Mouse (Mus musculus) fibroblast of lung, adult 2 months (primary cell): ENCODE data around the gene Ctnnd2.

Experiments
- DNase-seq: peaks from one replicate; pipeline ENCODE4 v3.0.0-alpha.2; 2011; ENCODE audit warnings: low read depth

Ctnnd2 gene

GRCm38 (mm10) chr15:30885410-30885809, 713.0 kb downstream of the Ctnnd2 start:
- DNase-seq: peak; percentile 5

- no peak for DNase-seq
Observed at GRCm38 (mm10) chr15:30887559-30887958, 715.2 kb downstream of the Ctnnd2 start.

- no peak for DNase-seq
Observed at GRCm38 (mm10) chr15:30891986-30892385, 719.6 kb downstream of the Ctnnd2 start.

- no peak for DNase-seq
Observed at GRCm38 (mm10) chr15:30895063-30895462, 722.7 kb downstream of the Ctnnd2 start.

GRCm38 (mm10) chr15:30897342-30897741, 724.9 kb downstream of the Ctnnd2 start:
- DNase-seq: peak; percentile 5

GRCm38 (mm10) chr15:30908027-30908426, 735.6 kb downstream of the Ctnnd2 start:
- DNase-seq: no peak

- DNase-seq: no peak
Observed at GRCm38 (mm10) chr15:30913360-30913759, 741.0 kb downstream of the Ctnnd2 start.

GRCm38 (mm10) chr15:30925838-30926237, 753.4 kb downstream of the Ctnnd2 start:
- DNase-seq: no peak

GRCm38 (mm10) chr15:30927632-30928031, 755.2 kb downstream of the Ctnnd2 start:
- no peak for DNase-seq

GRCm38 (mm10) chr15:30931906-30932305, 759.5 kb downstream of the Ctnnd2 start:
- no peak for DNase-seq

GRCm38 (mm10) chr15:30945863-30946262, 773.5 kb downstream of the Ctnnd2 start:
- DNase-seq: no peak

GRCm38 (mm10) chr15:30958513-30958912, 786.1 kb downstream of the Ctnnd2 start:
- DNase-seq: no peak

GRCm38 (mm10) chr15:30962421-30963160, 790.2 kb downstream of the Ctnnd2 start:
- no peak for DNase-seq

- DNase-seq: no peak
Observed at GRCm38 (mm10) chr15:30964046-30964445, 791.7 kb downstream of the Ctnnd2 start.

GRCm38 (mm10) chr15:30964865-30965679, 792.7 kb downstream of the Ctnnd2 start:
- no peak for DNase-seq

GRCm38 (mm10) chr15:30966826-30967225, 794.4 kb downstream of the Ctnnd2 start:
- DNase-seq: no peak

GRCm38 (mm10) chr15:30974436-30974835, 802.0 kb downstream of the Ctnnd2 start:
- no peak for DNase-seq

GRCm38 (mm10) chr15:30974991-30975775, 802.8 kb downstream of the Ctnnd2 start:
- DNase-seq: no peak

GRCm38 (mm10) chr15:30977166-30977740, 804.9 kb downstream of the Ctnnd2 start:
- DNase-seq: peak; percentile 26

GRCm38 (mm10) chr15:30986890-30987289, 814.5 kb downstream of the Ctnnd2 start:
- DNase-seq: no peak

- DNase-seq: no peak
Observed at GRCm38 (mm10) chr15:30990421-30991252, 818.2 kb downstream of the Ctnnd2 start.
